Mouse (Mus musculus) cerebellum, adult 11-12 months (tissue): ENCODE data around the gene Adh7.

Experiments used
- DNase-seq: peaks from one replicate; pipeline ENCODE4 v3.0.0; 2022

Adh7 gene

GRCm38 (mm10) chr3:138217631-138218264 lies at the start of gene Adh7:
Adh7 (plus strand) TSS chr3:138217760.
- DNase-seq, result no peak

- no peak for DNase-seq
Observed at GRCm38 (mm10) chr3:138173291-138173690, 44.3 kb upstream of the Adh7 start.

- no peak for DNase-seq
Observed at GRCm38 (mm10) chr3:138175551-138175950, 42.0 kb upstream of the Adh7 start.

DNA sequence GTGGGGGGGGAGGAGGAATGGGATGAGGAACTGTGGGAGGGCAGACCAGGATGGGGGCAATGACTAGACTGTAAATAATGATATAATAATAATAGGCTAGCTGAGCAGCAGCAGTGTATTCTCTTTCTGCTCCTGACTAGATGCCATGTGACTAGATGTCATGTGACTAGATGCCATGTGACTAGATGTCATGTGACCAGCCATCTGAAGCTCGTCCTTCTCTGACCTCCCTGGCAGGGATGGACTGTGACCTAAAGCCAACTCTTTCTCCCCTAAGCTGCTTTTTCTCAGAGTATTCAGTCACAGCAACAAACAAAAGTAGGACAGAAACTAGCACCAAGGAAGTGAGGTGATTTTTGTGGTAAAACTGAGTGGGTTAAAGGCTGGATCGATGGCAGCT lies 35.5 kb upstream of the Adh7 start:
- no peak for DNase-seq

- DNase-seq, result no peak
Observed at GRCm38 (mm10) chr3:138183371-138183770, 34.2 kb upstream of the Adh7 start.

DNA sequence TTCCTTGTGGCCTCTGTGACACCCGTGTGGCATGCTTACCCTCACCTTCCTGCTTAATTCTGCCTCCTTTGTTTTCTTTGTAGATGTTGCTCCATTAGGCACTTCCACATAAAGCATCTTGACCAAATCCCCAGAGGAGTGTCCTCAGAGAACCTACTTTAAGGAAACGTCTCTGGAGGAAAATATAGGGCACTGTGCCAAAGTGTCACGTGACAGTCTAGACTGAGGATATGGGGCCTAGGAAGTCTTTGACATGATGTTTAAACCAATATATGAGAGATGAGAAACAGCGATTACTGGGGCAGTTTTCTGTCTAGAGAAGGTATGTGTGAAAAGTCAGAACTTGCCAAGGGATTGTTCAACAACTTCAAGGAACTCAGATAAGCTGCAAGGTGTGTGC lies 32.3 kb upstream of the Adh7 start:
- DNase-seq, result no peak

DNA sequence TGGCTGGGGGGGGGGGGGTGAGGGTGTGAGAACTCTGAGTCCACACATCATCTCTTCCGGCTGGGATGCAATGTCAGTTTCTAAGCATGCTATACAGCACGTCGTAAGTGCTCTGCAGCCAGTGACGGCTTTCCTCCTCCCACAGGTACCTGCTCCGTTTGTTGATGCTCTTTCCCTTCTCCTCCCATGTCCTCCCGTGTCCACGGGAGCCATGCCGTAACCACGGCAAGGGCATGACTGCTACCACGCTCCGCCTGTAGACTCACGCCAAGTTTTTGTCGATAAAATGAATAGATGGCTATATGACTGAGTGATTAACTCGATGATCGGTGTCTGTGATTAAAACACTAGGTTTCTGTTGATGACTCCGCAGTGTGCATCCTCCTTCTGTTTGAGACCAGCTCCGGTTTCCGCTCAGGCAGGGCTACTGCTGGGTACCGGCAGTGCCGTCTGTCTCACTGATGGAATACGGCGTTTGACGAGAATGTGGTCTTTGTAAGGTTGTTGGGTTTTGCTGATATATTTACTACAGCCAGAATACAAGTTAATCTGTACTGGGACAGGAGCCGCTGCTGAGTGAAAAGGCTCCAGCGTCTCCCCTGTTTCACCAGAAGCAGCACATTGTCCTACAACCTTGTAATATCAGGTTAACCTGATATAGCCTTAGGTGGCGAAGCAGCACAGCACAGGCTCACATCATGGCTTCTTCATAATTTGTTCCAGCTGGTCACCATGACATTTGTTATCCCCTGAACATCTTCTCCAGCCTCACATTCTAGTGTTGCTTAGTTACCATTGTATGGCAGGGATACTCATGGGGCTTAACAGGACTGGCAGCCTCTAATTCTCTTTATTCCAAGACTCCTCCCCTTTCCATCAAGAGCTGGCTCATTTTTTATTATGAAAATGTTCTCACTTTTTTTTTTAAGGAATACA lies 31.3 kb upstream of the Adh7 start:
- DNase-seq, result no peak

GRCm38 (mm10) chr3:138192260-138192659 lies 25.3 kb upstream of the Adh7 start:
- DNase-seq, result no peak

GRCm38 (mm10) chr3:138193683-138194302 lies 23.8 kb upstream of the Adh7 start, which contains the start of gene 4930579F01Rik:
4930579F01Rik (minus strand) TSS chr3:138193825.
- no peak for DNase-seq

- no peak for DNase-seq
Observed at GRCm38 (mm10) chr3:138197093-138197492, 20.5 kb upstream of the Adh7 start.

DNA sequence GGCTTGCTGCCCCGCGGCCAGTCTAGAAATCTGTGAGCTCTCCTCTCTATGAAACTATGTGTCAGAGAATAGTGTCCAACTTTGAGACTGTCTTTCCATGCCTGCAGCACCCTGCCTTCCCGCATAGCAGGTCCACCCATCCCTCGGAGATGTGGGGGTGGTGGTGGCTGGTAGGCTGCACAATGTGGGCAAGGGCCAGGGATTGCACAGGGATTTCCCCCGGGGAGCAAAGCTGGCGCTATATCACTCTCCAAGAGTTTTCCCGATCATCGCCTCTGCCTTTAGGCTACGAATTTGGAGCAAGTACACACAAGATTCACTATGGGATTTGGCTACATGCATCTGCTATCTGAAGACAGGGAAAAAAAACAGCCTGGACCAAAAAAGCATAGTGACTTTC lies 20.0 kb upstream of the Adh7 start:
- no peak for DNase-seq

DNA sequence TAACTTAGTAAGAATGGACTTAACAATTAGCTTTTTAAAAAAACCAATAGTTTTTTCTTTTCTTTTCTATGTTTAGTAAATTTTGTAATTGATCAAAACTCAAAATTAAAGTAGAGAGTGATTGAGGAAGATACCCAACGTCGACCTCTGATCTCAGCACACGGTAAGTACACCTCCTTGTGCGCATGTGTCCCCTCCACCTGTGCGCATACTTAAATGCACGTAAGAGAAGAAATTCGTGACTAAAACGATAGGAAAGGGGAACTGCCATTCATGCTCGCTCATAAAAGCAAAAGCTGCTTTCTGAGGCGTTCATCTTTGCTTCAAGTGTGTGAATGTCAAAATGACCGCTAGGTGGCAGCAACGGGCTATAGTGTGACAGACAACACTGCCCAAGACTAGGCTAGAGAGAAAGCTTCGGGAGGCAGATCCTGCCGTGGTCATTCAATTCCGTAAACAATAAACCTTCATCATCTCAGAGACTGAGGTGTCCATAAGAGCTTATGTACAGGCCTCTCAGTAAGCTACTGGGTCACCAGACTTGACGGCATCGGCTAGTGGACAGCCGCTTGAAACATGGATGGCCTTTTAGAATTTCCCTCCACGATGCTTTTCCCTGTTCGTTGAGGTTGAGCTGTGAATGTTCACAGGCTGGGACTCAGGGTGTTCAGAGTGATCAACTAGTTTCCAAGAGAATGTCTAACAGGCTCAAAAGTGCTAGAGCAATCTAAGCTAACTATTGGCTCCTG lies 19.4 kb upstream of the Adh7 start:
- peak; percentile 64 for DNase-seq

DNA sequence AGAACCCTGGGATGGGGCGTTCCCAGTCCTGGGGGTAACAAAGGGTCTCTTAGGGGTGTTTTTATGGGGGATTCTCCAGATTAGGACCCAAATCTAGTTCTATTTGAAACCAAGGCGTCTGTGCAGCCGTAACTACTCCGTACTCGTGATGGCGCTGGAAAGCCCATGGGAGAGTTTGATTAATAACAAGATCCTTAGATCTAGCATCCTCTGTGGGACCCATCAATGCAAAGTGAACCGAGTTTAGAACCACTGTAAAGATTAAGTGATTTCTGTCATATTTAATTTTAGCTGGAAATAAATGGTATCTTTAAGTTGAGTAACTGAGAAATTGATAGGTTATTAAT lies 18.9 kb upstream of the Adh7 start:
- DNase-seq, result no peak

DNA sequence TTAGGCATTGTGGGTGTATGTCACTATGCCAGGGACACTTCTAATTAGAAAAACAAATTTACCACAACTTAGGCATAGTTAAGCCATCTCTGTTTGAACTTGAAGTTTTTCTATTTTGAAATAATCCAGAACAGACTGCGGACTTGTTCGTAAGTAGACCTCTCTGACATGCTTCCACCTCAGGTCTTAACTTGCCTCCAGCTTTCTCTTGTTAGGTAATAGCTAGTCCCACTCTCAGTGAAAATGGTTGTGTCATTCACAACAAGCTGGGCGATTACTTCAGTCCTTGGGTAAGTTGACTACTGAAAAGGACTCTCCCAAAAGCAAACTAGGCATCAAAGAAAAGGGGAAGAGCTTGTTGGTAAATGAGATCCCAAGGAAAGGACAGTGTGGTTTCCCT lies 8.7 kb upstream of the Adh7 start:
- no peak for DNase-seq

DNA sequence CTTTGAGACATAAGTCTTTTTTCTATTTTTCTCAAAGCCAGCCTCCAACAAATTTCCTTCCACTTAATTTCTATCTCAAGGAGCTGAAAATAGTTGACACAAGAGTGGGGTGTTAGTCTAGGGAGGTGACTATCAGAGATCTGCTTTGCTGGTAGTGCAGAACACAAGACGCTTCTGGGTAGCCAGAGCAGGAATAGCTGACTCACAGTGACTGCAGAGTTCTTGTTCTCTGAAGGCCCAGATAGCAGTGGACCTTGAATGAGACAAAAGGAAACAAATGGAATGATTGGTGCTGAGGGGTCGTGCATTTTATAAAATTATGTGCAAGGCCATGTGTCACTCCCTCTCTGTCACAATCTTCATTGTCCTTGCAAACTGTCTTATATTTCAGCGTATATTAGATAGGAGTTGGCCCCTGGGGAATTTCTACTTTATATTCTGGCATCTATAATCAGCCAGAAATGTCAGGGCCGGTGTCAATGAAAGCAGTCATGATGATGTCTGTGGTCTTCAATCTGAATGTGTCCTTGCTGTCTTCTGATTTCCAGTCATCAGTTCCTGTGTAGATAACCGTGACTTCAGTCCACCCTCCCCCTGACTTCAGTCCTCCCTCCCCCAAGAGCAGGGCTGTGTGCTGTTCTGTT lies 7.0 kb upstream of the Adh7 start:
- DNase-seq, result no peak

GRCm38 (mm10) chr3:138212431-138212951 lies 5.1 kb upstream of the Adh7 start:
- no peak for DNase-seq

DNA sequence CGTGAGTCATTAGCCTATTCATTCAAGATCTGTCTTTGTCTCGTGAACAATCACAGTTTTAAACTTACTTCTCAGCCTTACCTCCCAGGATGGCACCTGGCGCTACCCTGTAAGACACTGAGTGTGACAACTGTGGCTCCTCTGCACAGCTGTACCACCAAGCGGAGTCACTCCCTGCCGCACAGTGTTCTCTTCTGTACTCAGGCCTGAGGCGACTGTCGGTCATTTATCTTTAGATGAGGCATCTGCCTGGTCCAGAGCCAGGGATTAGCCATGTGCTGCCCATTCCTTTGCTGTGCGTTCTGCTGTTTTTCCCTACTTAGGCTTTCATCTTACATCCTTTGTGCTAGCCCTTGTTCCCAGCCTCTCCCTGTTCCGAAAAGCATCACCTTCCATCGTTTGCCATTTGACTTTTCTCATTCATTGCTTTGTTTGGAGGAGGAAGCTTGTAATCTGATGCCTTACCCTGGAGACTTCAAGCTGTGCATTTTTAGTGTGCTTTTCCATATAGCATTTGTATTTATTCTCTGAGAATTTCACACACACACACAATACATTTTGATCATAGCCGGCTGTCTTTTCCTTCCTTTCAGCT lies 2.1 kb upstream of the Adh7 start:
- no peak for DNase-seq

- no peak for DNase-seq
Observed at GRCm38 (mm10) chr3:138216091-138216490, 1.5 kb upstream of the Adh7 start.

GRCm38 (mm10) chr3:138221116-138221515 lies 3.6 kb downstream of the Adh7 start:
- no peak for DNase-seq

DNA sequence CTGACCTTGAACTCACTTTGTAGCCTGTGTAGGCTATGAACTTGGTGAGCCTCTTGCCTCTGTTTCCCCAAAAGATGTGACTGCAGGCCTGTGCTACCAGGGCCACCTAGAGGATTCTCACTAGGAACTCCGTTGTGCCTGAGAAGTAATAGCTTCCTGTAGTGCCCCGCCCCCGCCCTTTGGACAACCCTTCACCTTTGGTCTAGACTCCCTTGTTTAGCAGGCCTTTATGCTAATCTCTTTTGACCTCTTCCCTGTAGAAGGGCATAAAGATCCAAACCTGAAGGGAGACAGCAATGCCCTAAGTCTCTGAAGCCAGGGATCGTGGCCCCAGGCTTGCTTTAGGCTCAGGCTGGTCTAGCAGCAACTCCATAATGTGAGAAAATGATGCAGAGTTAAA lies 5.0 kb downstream of the Adh7 start:
- no peak for DNase-seq

DNA sequence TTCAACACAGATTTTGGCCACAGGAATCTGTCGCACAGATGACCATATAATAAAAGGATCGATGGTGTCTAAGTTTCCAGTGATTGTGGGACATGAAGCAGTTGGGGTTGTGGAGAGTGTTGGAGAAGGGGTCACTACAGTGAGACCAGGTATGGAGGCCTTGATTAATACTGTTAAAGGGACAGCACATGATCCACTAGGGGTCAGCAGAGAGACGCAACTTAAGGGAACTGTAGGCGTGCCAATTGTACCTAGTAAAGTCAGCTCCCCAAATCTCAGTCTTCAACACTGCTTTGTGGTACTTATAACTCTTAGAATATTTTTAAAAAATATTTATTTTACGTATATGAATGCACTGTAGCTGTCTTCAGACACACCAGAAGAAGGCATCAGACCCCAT lies 5.4 kb downstream of the Adh7 start:
- peak; percentile 8 for DNase-seq

GRCm38 (mm10) chr3:138224363-138224954 lies 6.9 kb downstream of the Adh7 start:
- no peak for DNase-seq
